Comparison of ENCODE assay signal across 8 mouse cellular contexts in genomic region chr2:112265448-112266241, GRCm38 (mm10). TPM values are rescaled to one million over a fixed set of nuclear protein-coding genes. Genes with fewer than 3 reads are reported as not detected.
A peak's percentile ranks its signal among the peaks of the same experiment; 100 is the strongest.
DNase-seq lines count a peak whose midpoint lies in the region; ATAC-seq and TF ChIP-seq lines count a peak whose summit lies in the region.

Slc12a6 (plus strand) TSS chr2:112265825.

- TF ChIP-seq EP300 in liver, embryonic 14.5 days (IDR thresholded peaks at IDR 0.05; ENCODE audit: low read depth) = no peak
- TF ChIP-seq EP300 in stomach, postnatal 0 days (optimal IDR thresholded peaks at IDR 0.05) = no peak

- no peaks in the 10 kb centered on the region for H3K9me3 ChIP-seq in heart, embryonic 14.5 days (ENCODE audit: control insufficient read depth, low read length)
- no peaks in the 10 kb centered on the region for H3K9me3 ChIP-seq in liver, embryonic 14.5 days (ENCODE audit: control insufficient read depth, low read length)
- no peaks in the 10 kb centered on the region for H3K9me3 ChIP-seq in neural tube, embryonic 11.5 days (ENCODE audit: control insufficient read depth, low read length)
- H3K9me3 ChIP-seq in stomach, postnatal 0 days (ENCODE audit: control insufficient read depth, low read length) = no peaks in the 10 kb centered on the region

- H3K4me2 ChIP-seq in heart, embryonic 14.5 days (ENCODE audit: low read length) = peak within 1 kb of the TSS; percentile 90
- H3K4me2 ChIP-seq in liver, embryonic 14.5 days (ENCODE audit: low read depth) = peak within 1 kb of the TSS; percentile 95
- peak within 1 kb of the TSS; percentile 94 for H3K4me2 ChIP-seq in neural tube, embryonic 11.5 days (ENCODE audit: low read depth)
- H3K4me2 ChIP-seq in stomach, postnatal 0 days (replicated peaks; ENCODE audit: low read depth) = peak within 1 kb of the TSS; percentile 85

- peak; percentile 25; the same call in 1 of the 2 replicates for TF ChIP-seq CTCF in liver, embryonic 14.5 days (IDR thresholded peaks at IDR 0.05; ENCODE audit: low read depth)
- peak; percentile 53 for TF ChIP-seq CTCF in stomach, postnatal 0 days (IDR thresholded peaks at IDR 0.05; ENCODE audit: low read depth)

- WGBS in heart, embryonic 14.5 days = under 1% methylated on average over 85 of the region's 85 CpGs
- WGBS in liver, embryonic 14.5 days (ENCODE audit: insufficient replicate concordance) = under 1% methylated on average over 85 of the region's 85 CpGs
- under 1% methylated on average over 78 of the region's 85 CpGs for WGBS in neural tube, embryonic 11.5 days
- WGBS in stomach, postnatal 0 days = under 1% methylated on average over 53 of the region's 85 CpGs

- peak; percentile 94 for ATAC-seq in heart, embryonic 14.5 days (ENCODE audit: insufficient number of reproducible peaks, insufficient read depth, low FRiP score, low read depth)
- peak; percentile 92 for ATAC-seq in liver, embryonic 14.5 days (ENCODE audit: insufficient read depth)
- ATAC-seq in neural tube, embryonic 11.5 days (ENCODE audit: insufficient read depth, low FRiP score, low TSS enrichment) = peak; percentile 93
- ATAC-seq in stomach, postnatal 0 days (ENCODE audit: low FRiP score, low TSS enrichment) = peak; percentile 97

- H3K36me3 ChIP-seq in heart, embryonic 14.5 days (ENCODE audit: control insufficient read depth, insufficient read depth, low read length) = no peaks in the 10 kb centered on the region
- H3K36me3 ChIP-seq in liver, embryonic 14.5 days (replicated peaks; ENCODE audit: control insufficient read depth, insufficient read depth, low read depth) = no peaks in the 10 kb centered on the region
- no peaks in the 10 kb centered on the region for H3K36me3 ChIP-seq in neural tube, embryonic 11.5 days (ENCODE audit: control insufficient read depth, insufficient read depth, low read length)
- no peaks in the 10 kb centered on the region for H3K36me3 ChIP-seq in stomach, postnatal 0 days (ENCODE audit: control insufficient read depth, insufficient read depth, low read length)

- DNase-seq in CD4-positive, CD25-positive, alpha-beta regulatory T cell, adult 2 months (ENCODE audit: low read depth, low spot score) = peak; percentile 97
- peak; percentile 78 for DNase-seq in fibroblast of lung, adult 2 months (ENCODE audit: low read depth)
- peak; percentile 96 to 97 for DNase-seq in kidney, postnatal 25 days
- DNase-seq in liver, embryonic 14.5 days (ENCODE audit: low read depth in 3 of 3, low spot score in 3 of 3) = peak; percentile 86 to 88 (median 87)
- peak; percentile 91 for DNase-seq in neural tube, embryonic 11.5 days (ENCODE audit: low spot score)
- DNase-seq in stomach, postnatal 0 days (ENCODE audit: low spot score) = peak; percentile 94

- H3K27me3 ChIP-seq in heart, embryonic 14.5 days (ENCODE audit: control insufficient read depth, insufficient read depth, low read length) = no peaks in the 10 kb centered on the region
- H3K27me3 ChIP-seq in liver, embryonic 14.5 days (ENCODE audit: control insufficient read depth, insufficient read depth, low read length) = no peaks in the 10 kb centered on the region
- no peaks in the 10 kb centered on the region for H3K27me3 ChIP-seq in neural tube, embryonic 11.5 days (ENCODE audit: control insufficient read depth, insufficient read depth, low read length)
- no peaks in the 10 kb centered on the region for H3K27me3 ChIP-seq in stomach, postnatal 0 days (ENCODE audit: control insufficient read depth, insufficient read depth, low read length)

- H3K27ac ChIP-seq in brown adipose tissue, adult 24 weeks (replicated peaks; ENCODE audit: low read depth, low read length) = peak within 1 kb of the TSS; percentile 81
- H3K27ac ChIP-seq in heart, embryonic 14.5 days (replicated peaks in 1 of 2; ENCODE audit: control insufficient read depth in 1 of 2, insufficient read depth in 1 of 2, low read depth in 2 of 2, low read length in 2 of 2) = peak within 1 kb of the TSS; percentile 91 to 96
- H3K27ac ChIP-seq in liver, embryonic 14.5 days = peak within 1 kb of the TSS; percentile 65
- H3K27ac ChIP-seq in neural tube, embryonic 11.5 days (ENCODE audit: low read depth, low read length) = peak within 1 kb of the TSS; percentile 91
- peak within 1 kb of the TSS; percentile 92 for H3K27ac ChIP-seq in stomach, postnatal 0 days (replicated peaks)

- peaks cover 4% of the 10 kb centered on the region; the same call in 1 of the 2 replicates for H3K4me1 ChIP-seq in brown adipose tissue, adult 24 weeks (ENCODE audit: control insufficient read depth, insufficient read depth, insufficient read length, low read length)
- peaks cover 2 to 25% of the 10 kb centered on the region in 2 experiments for H3K4me1 ChIP-seq in heart, embryonic 14.5 days (ENCODE audit: control insufficient read depth in 2 of 2, insufficient read depth in 2 of 2, low read length in 2 of 2)
- H3K4me1 ChIP-seq in liver, embryonic 14.5 days (replicated peaks; ENCODE audit: control insufficient read depth in 2 of 2, insufficient read depth in 2 of 2, low read length in 1 of 2) = peaks cover 10 to 24% of the 10 kb centered on the region in 2 experiments; a peak in 3 of 4 replicates
- peaks cover 12% of the 10 kb centered on the region for H3K4me1 ChIP-seq in neural tube, embryonic 11.5 days (ENCODE audit: control insufficient read depth, insufficient read depth, low read length)
- H3K4me1 ChIP-seq in stomach, postnatal 0 days (replicated peaks; ENCODE audit: control insufficient read depth, insufficient read depth) = no peaks in the 10 kb centered on the region

- peak within 1 kb of the TSS; percentile 84 for H3K4me3 ChIP-seq in brown adipose tissue, adult 24 weeks (ENCODE audit: insufficient read depth, low read depth, low read length)
- H3K4me3 ChIP-seq in heart, embryonic 14.5 days (ENCODE audit: control insufficient read depth in 1 of 2, insufficient read depth in 1 of 2, low read depth in 1 of 2, low read length in 2 of 2) = peak within 1 kb of the TSS; percentile 87 to 88
- peak within 1 kb of the TSS; percentile 74 to 91 for H3K4me3 ChIP-seq in liver, embryonic 14.5 days (ENCODE audit: insufficient read depth in 1 of 2, low read depth in 2 of 2, low read length in 2 of 2)
- H3K4me3 ChIP-seq in neural tube, embryonic 11.5 days (ENCODE audit: low read depth, low read length) = peak within 1 kb of the TSS; percentile 72
- H3K4me3 ChIP-seq in stomach, postnatal 0 days (ENCODE audit: low read depth, low read length) = peak within 1 kb of the TSS; percentile 84

- peak within 1 kb of the TSS; percentile 89 for H3K9ac ChIP-seq in heart, embryonic 14.5 days (ENCODE audit: low read length)
- peak within 1 kb of the TSS; percentile 85 for H3K9ac ChIP-seq in liver, embryonic 14.5 days (replicated peaks)
- peak within 1 kb of the TSS; percentile 50 for H3K9ac ChIP-seq in neural tube, embryonic 11.5 days (ENCODE audit: low read length)
- H3K9ac ChIP-seq in stomach, postnatal 0 days (ENCODE audit: low read length) = peak within 1 kb of the TSS; percentile 82

RNA-seq across cellular contexts. Expression of gene Slc12a6, which starts in this region (rescaled TPM):
- 10.4 and 10.8 TPM in 2 replicates for polyA plus RNA-seq in brown adipose tissue, adult 24 weeks (2012; ENCODE audit: insufficient read depth, insufficient read length, missing spikeins)
- 17.9 and 18.1 TPM in 2 replicates for polyA plus RNA-seq in heart, embryonic 14.5 days (2014; fragmentation: Nextera tagmentation; extraction: Ambion mirVana)
- 6.9 and 8.7 TPM in 2 replicates for polyA plus RNA-seq in liver, embryonic 14.5 days (2012; rRNA removed)
- 3.4 and 4.9 TPM in 2 replicates for polyA plus RNA-seq in liver, embryonic 14.5 days (2014; fragmentation: Nextera tagmentation; extraction: Ambion mirVana)
- 15.3 and 15.4 TPM in 2 replicates for polyA plus RNA-seq in neural tube, embryonic 11.5 days (2014; fragmentation: Nextera tagmentation; extraction: Ambion mirVana)
- polyA plus RNA-seq in stomach, postnatal 0 days (2015; fragmentation: Nextera tagmentation; extraction: Ambion mirVana) = 5.4 and 6.2 TPM in 2 replicates

Comparison
In these comparisons a context has a peak if more than half of its experiments do, and no peak if none do; other contexts are left out.
1. Peak in every context shown above with its lines: DNase-seq, ATAC-seq, H3K4me3 ChIP-seq and H3K27ac ChIP-seq.